Mouse (Mus musculus): ENCODE results near the gene Lmo7. TPM values are rescaled to one million over a fixed set of nuclear protein-coding genes. Genes with fewer than 3 reads are reported as not detected.
A peak's percentile ranks its signal among the peaks of the same experiment; 100 is the strongest.

The Lmo7 gene
- polyA plus RNA-seq, 1 experiment from 2014 or later, result 3.2 TPM

DNA sequence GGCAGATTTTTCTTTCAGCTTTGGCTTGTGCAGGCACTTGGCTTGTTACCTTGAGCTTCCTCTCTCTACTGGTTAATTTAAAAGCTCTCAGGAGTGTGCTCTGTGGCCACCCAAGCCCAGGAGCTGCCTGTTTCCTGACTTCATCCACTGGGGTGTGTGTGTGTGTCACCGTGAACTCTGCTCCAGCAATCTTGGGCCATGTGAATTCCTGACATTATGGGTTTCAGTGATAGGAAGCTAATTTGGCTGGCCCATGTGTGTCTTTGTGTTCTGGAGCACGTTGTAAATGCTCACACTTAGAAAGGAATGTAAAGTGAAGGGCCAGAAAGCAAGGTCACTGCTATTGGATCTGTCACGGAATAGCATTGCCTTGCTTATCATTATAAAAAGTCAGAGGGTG is 143.1 kb downstream of the Lmo7 start:
- no peak for DNase-seq (ENCODE audit: low spot score)

DNA sequence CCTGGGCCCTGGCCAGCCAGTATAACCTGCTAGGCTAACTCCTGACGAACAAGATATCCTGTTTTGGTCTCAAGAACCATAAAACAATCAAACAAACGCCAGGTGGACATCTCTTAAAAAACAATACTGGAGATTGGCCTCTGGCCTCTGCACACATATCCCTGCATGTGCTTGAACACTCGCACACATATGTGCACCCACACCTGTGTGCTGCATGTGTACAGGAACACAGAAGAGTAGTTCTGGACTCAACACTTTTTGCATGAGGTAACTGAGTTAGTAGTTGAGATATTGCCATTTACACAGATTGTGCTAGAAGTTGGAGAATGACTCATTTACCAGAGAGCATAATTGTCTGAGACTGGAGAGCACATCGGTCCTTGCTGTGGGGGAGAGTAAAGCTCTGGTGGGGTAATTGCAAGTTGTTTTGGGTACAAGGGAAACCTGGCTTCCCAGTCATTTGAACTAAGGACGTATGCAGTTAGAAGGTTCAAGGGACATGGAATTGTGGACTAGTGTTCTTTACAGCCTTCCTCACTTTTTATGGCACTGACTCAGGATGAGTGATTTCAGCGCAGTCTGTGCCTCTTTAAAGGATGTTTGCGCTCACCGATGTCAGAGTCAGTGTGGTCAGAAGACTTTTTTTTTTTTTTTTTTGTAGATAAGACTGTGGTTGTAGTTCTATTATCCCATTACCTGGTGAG is 148.7 kb downstream of the Lmo7 start:
- DNase-seq (ENCODE audit: low spot score), result no peak

- no peak for DNase-seq (ENCODE audit: low spot score)
Measured at GRCm38 (mm10) chr14:101879050-101879694, 149.4 kb downstream of the Lmo7 start.

DNA sequence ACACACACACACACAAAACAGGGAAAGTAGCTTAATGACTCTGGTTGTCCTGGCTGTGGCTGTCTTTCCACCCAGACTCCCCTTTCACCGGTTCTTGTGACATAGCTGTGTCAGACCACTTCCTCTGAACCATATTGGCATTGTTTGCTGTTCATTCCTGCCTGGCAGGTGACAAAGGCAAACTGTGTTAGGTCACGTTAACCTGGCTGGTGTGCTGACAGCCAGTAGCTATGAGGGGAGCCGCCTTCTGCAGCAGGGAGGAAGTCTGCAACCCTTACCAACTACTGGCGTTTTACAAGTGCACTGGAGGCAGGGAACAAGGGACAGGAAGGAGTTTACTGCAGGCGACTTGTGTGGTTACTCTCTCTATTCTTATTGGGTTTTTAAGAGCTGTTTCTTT is 153.2 kb downstream of the Lmo7 start:
- peak; percentile 27 for DNase-seq (ENCODE audit: low spot score)

- DNase-seq (ENCODE audit: low spot score), result no peak
Measured at GRCm38 (mm10) chr14:101883787-101884186, 154.0 kb downstream of the Lmo7 start.

- DNase-seq (ENCODE audit: low spot score), result no peak
Measured at GRCm38 (mm10) chr14:101886320-101886719, 156.6 kb downstream of the Lmo7 start.

DNA sequence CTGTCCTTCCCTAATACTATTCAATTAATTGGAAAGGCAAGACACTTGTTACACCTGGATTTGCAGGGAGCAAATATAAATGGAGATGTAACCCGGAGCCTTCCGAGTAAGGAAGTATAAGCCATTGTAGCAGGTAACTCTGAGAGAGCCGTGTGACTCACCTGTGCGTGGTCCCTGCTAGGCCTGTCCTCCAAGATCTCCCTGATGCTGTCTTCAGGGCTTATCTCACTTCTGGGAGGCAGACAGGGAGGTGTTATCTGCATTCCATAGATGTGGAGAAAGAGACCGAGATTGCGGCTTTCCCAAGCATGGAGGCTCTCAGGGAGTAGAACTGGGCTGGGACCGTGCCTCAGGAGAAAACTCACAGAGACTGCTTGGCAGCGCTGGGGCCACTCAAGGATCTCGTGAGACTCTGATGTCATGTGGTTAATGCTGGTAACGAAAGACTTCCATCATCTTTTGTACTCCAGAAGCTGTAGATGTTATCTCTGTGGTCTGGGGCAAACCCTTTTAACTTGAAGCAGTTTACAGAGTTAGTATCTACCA is 162.2 kb downstream of the Lmo7 start:
- DNase-seq (ENCODE audit: low spot score), result no peak

DNA sequence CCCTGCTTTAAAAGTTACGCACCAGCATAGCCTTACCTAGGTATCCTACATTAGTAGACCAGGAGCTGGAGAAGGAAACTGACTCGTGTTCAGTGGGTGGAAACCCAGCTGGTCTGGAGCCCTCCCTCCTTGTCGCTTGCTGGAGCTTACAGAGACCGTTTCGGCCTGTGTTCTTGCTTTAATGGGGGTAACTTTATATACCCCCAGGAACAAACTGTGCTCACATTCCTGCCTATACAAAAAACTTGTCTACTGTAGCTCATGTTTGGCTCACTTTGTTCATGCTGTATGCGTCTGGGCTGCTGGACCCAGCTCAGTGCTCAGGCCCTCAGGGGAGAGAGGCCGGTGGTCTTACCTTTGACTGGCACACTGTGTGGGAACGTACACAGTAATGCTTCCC is 162.7 kb downstream of the Lmo7 start:
- no peak for DNase-seq (ENCODE audit: low spot score)

GRCm38 (mm10) chr14:101893215-101893614 is 163.5 kb downstream of the Lmo7 start:
- no peak for DNase-seq (ENCODE audit: low spot score)

DNA sequence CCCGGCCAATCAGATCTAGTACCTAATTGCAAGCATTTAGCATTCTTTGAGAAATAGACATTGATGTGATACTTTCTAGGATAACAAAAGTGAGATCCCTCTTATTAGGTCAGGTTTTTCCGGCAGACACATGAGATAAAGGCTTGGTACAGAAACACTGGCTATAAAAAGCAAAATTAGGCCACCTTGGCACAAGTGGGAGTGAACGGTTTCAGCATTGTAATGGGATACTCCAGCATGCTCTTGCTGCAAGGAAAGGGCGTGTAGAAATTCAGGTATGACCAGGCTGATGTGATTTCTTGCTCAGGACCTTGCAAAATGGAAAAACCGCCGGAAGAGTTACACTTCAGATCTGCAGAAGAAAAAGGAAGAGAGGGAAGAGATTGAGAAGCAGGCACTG is 168.5 kb downstream of the Lmo7 start:
- DNase-seq (ENCODE audit: low spot score), result no peak

DNA sequence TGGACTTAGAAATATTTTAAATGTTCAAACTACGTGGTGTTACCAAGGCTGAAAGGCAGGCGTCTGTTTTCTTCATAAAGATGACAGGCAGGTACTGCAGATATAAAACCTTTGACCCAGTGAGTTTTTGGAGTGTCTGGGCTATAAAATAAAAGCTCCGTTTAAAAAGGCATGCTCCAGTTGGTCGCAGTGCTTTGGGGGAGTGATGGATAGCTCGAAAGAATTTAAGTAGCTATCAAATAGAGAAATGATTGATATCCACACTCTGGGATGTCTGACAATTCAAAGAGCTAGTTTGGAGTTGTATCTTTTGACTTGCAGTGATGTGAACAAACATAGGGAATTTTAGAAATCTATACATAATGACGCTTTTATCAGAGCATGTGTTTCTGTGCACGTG is 171.7 kb downstream of the Lmo7 start:
- DNase-seq (ENCODE audit: low spot score), result no peak

GRCm38 (mm10) chr14:101901976-101902375 is 172.2 kb downstream of the Lmo7 start:
- no peak for DNase-seq (ENCODE audit: low spot score)

DNA sequence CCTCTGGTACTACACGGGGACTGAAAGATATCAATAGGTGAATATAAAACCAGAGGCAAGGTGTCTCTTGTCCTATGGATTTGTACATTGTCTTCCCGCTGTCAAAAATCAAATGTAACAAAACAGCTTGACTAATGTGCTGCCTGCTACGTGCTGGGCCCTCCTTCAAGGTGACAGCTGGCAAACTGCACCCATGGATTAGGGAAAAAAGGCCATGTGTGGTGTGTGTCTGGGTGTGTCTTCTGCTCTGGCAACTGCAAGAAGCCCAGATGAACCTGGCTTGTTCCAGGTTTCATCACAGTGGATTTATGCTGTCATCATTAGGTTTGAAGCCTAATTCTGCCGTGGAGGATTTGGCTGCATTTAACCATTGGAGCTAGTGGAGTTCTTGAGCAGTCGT is 174.0 kb downstream of the Lmo7 start:
- no peak for DNase-seq (ENCODE audit: low spot score)

DNA sequence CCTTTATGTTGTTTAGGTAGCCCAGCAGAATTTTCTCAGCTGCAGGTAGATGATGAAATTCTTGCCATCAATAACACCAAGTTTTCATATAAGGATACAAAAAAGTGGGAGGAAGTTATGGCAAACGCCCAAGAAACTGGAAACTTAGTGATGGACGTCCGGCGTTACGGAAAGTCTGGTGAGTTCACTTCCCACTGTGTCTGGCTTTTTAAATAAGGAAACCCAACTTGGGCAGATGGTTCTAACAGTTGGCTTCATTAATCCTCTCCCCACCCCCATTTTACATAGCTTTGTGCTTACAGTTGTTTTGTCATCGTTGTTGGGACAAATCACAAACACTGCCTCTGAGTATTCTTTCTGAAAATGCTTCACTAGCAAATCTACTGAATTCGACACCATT is 182.2 kb downstream of the Lmo7 start:
- DNase-seq (ENCODE audit: low spot score), result no peak

DNA sequence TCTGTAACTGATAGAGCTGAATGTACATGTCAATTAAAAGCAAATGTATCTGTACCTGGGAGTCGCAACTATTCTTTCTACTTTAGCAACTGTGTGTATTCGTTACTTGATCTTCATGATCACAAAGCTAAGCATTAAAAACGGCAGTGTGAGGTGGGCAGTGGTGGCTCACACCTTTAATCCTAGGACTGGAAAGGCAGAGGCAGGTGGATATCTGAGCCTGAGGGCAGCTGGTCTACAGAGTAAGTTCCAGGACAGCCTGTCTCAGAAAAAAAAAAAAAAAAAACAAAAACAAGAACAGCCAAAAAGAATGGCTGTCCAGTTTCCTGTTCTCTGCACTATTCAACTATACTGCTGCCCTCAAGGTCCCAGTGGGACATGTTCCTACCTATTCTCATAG is 182.6 kb downstream of the Lmo7 start:
- DNase-seq (ENCODE audit: low spot score), result no peak

DNA sequence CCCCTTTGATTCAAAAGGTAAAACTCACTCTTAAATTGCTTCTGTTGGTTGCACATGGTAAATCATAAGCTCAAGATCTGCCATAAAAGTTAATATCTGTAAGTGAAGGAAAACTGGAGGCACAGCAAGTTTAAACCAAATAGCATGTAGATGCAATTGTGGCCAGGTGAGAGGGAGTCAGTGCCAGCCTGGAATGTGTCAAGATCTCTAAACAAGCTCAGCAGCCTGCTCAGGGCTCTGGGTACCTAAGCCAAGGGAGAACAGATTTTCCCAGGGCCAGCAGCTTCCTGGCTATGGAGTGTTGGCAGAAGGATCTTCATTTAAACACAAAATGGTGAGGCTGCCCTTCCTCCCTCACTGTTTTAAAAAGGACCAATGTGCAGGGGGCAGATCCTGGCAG is 184.6 kb downstream of the Lmo7 start:
- DNase-seq (ENCODE audit: low spot score), result no peak

DNA sequence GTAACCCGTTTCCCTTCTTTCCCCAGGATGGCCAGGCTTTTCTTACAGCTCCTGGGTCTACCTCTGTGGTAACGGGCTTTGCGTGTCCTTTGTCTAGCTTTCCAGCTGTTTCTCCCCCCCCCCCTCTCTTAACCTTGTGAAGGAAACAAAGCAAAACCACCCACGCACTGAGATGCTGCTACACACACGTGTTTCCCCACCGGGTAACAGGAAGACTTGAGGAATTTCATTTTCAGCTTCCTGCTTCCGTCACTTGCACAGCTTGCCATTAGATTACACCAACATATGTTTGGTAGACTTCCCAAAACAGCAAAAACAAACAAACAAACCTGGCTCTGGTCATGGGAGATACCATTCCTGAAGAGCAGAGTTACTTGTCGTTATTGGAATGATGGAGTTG is 186.1 kb downstream of the Lmo7 start:
- DNase-seq (ENCODE audit: low spot score), result no peak

GRCm38 (mm10) chr14:101918471-101918870 is 188.7 kb downstream of the Lmo7 start:
- no peak for DNase-seq (ENCODE audit: low spot score)

- no peak for DNase-seq (ENCODE audit: low spot score)
Measured at GRCm38 (mm10) chr14:101927646-101928244, 198.0 kb downstream of the Lmo7 start.

DNA sequence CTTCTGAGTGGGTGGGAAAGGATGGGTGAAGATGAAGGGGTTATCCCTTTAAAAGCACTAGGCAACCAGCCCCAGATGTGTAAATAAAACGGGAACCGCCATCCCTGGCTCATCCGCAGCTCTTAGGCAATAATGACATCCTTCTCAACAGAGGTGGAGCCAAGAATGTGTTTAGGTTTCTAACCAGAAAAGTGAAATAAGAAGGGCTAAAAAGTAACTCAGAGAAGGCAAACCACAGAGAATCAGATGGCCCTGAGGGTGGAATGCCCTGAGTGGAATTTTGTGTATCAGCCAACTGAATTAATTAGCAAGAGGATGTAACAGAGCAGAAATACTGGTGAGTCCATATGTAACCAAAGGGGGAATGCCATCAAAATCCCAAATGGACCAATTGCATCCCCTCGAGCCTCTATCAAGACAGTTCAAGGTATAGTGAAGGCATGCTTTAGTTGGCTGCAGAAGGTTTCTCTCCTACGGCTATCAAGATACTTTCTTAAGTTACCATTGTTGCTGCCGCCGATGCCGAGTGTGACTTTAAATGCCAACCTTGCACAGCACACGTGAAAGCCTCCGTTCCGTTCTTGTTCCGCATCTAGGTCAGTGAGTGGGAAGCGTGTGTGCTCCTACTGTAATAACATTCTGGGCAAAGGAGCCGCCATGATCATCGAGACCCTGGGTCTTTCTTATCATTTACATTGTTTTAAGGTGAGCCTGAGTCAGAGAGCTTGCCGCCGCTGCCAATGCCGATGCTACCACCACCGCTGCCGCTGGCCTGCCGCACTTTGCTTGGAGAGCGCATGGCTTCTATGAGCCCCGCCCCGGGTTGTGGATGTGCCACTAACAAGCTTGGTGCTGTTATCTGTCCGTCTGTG is 201.1 kb downstream of the Lmo7 start:
- DNase-seq (ENCODE audit: low spot score), result no peak

DNA sequence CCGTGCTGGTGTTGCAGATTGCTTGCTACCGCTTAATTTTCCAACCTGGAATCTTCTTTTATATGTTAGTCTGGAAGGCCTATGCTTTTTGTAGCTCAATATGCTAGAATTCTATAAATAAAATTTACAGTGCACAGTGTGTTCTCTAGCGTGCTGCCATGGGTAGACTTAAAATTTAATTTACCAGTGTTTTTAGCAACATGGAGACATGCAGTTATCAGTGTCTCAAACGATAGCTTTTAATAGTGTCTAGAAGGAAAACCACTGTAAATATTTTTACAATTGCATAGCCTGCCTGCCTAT is 201.6 kb downstream of the Lmo7 start:
- no peak for DNase-seq (ENCODE audit: low spot score)

GRCm38 (mm10) chr14:101933551-101933950 is 203.8 kb downstream of the Lmo7 start:
- no peak for DNase-seq (ENCODE audit: low spot score)

Measured in thymus, postnatal 0 days (tissue).